Mouse (Mus musculus): ENCODE results near the gene Slc3a2.
A peak's percentile ranks its signal among the peaks of the same experiment; 100 is the strongest.

Slc3a2 gene

DNA sequence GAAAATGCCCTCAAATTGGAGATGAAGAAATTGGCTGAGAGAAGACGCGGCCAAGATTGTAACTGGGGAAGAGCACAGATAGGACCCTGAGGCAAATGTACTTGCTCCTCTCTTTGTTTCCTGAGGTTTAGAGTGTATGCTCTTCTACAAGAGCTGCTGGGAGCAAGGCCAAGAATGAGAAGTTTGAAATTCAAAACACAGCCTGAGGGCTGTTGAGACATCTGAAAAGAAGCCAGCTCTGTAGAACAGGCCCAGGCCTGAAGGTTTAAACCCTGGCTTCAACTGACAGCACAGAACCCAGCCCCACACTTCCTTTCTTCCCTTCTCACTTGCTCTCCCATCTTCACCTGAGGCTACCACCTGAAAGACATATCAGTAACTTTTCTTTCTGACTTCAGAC lies 13.1 kb downstream of the Slc3a2 start:
- no peak for DNase-seq (ENCODE audit: extremely low spot score, low spot score)

DNA sequence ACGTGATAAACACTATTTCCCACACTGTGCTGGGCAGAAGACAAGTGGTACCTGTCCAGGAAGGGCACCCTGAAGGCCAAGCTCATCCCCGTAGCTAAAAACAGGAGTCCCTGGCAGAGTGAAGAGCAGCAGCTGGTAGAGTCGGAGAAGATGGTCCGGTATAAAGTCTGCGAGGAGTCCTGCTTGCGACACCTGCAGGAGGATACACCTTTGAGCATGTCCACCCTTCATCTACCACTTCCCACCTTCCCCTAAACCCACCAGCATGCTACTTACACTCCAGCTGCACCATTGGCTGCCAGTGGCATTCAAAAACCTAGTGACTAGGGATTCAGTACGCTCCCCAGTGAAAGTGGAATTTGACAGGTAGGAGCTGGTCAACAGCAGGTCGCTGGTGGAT lies 14.2 kb downstream of the Slc3a2 start:
- no peak for DNase-seq (ENCODE audit: extremely low spot score, low spot score)

DNA sequence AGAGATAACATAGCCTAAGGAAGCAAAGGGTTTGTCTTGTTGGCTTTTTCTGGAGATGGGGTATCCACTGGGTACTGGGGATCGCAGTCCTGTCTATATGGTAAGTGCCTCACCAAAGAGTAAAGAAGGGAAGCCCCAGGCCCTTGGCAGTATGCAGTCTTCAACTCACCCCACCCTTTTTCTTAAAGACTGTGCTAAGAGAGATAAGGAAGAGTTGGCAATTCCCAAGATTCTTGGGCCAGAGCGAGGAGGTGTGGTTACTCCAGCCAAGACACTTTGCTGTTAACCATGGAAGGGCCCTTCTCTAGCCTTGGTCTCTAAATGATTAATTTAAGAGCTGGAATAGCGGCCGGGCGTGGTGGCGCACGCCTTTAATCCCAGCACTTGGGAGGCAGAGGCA lies 16.2 kb downstream of the Slc3a2 start:
- DNase-seq (ENCODE audit: extremely low spot score, low spot score) = no peak

DNA sequence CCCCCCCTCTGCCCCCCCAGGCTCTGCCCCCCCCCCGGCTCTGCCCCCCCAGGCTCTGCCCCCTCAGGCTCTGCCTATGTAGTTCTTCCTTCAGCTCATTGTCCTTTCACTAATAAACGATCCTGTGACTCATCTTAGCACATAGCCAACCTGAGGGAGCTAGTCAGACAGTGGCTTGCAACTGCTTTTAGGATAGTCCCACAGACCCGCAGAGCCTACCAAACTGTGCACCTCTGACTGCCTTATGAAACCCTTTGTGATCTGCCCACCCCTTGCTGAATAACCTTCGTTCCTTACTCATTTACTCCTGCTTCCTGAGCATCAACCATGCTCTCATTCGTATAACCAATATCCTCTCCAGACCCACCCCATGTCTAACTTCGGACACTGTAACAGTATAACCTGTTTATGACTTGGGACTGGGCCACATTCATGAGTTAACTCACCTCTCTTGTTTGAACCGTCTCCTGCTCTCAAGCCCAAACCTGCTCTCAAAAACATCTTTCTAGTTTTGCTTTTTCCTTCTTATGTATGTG lies 17.0 kb downstream of the Slc3a2 start:
- DNase-seq (ENCODE audit: extremely low spot score, low spot score) = no peak

DNA sequence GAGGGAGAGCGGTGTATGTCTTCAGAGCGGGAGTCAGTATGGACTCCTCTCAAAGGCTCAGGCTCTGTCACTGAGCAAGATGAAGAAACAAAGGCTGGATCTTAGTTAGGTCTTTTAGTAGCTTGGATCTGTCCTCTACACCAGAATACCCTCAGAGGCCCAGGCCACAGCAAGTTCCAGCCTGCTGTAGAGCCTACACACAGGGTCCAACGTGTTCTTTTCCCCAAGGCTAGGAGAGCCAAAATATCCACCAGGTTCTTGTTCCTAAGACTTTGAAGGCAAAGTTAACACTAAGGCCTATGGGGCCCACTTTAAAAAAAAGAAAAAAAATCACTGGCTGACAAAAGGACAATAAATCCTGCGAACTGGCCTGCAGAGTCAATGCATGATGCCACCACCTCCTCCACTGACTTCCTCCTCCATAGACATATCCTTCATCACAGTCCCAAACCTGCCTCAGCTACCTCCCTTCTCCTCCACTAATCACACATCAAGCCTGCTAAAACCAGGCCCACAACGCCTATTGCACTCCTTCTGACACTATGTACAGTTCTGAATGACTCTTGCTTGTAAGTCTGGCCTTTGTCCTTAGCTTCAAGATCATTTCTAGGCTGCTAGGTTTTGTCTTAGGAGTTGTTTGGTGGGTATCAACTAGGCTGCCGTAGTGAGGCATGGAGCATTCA lies 18.0 kb downstream of the Slc3a2 start:
- DNase-seq (ENCODE audit: extremely low spot score, low spot score) = no peak

DNA sequence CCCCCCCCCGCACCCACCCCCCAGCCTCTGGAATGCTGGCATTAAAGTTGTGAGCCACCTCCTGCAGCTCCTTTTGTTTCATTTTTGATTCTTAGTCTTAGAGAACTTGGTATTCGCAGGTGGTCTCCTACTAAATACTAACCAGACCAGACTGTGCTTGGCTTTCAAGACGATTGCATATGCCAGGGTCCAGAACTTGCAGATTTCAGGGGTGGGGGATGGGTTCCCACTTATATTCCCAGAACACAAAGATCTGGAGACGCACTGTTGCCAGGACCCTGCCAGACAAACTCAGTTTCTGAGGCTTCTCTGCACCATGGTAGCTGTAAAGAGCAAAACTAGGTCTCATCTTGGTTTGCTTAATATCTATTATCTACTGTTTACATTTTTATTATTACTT lies 19.6 kb downstream of the Slc3a2 start:
- no peak for DNase-seq (ENCODE audit: extremely low spot score, low spot score)

DNA sequence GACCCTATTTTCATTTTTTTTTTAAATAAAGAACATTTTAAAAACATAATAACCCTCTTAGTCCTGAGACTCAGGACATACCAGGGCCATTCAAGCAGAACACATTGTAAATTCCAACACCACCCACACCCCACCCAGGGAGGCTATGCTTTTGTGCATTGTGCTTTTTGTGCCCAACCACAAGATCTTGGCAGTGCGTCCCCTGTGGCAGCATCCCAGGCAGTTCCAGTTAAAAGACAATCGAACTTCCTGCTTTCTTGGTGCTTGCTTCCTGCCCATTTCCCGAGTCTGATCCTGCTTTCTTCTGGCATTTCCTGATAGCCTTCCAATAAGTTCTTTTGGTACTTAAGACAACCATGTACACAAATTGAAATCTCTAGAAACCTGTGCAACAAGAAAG lies 20.7 kb downstream of the Slc3a2 start:
- DNase-seq (ENCODE audit: extremely low spot score, low spot score) = no peak

DNA sequence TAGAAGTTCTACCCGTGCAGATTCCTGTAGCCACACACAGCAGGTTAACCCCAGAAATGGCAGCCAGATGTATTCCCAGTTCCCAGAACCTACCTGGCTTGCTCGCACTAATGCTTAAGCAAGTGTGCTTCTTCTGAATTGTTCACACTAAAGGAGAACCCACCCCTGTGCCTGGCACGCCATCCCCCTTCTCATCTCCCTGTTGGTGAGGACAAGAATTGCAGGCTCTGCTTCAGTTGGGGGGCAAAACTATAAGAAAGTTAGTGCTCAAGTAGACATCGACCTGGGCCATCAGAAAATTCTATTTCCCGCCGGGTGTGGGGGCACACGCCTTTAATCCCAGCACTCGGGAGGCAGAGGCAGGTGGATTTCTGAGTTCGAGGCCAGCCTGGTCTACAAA lies 23.5 kb downstream of the Slc3a2 start:
- DNase-seq (ENCODE audit: extremely low spot score, low spot score) = no peak

DNA sequence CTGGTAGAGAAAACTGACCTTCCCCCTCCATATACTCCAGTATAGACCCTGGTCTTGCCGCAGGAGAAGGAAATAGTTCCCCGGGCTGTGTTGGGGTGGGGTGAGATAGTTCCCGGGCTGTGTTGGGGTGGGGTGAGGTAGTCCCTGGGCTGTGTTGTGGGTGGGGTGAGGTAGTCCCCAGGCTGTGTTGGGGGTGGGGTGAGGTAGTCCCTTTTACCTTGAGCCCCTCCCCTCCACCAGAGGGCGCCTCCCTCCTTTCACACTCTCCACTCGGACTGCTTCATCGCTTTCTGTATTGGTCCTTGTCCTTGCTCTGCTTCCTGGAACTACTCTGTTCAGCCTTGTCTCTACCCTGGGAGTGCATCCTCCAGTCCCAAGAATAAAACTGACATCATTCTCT lies 27.8 kb downstream of the Slc3a2 start:
- no peak for DNase-seq (ENCODE audit: extremely low spot score, low spot score)

DNA sequence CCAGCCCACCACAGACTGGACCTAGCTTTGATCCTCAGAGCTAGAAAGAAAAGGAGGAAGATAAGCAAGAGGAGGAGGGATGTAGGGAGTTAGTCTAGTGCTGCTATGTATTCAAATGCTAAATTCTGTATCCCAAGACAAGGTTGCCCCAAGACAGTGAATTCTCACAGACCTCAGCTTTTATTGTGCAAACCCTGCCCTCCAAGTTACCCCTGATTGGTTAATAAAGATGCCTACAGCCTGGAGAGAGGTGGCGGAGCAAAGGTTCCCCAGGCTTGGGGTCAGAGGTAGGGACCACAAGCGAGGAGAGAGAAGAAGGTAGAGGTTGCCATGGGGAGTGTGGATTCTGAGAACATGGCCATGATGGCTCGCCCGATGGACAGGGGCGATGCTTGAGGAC lies 30.4 kb downstream of the Slc3a2 start:
- no peak for DNase-seq (ENCODE audit: extremely low spot score, low spot score)

DNA sequence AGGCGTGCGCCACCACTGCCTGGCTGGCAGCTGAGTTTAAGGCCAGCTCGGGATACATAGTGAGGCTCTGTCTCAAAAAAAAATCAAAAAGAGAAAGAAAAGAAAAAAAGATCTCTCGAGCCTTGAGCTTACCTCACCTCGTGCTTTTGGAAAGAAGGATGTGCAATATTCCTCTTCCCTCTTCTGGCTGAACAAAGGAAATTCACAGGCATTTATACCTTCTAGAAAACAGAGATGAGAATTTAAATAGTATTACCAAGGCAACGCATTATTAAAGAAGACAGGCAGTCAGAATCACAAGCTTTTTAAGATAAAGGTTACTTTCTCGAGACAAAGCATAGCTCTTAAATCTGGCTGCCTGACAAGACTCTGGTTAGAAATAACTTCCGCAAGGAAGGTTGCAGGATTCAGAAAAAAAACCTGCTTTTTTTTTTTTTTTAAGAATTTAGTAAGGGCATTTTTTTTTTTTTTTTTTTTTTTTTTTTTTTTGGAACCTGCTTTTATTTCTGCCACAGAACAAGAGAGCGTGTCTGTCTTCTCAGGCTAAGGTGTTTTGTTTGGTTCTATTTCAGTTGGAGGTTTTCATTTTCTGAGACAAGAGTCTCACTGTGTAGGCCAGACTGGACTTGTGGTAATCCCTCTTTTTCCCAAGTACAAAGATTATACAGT lies 31.2 kb downstream of the Slc3a2 start:
- no peak for DNase-seq (ENCODE audit: extremely low spot score, low spot score)

DNA sequence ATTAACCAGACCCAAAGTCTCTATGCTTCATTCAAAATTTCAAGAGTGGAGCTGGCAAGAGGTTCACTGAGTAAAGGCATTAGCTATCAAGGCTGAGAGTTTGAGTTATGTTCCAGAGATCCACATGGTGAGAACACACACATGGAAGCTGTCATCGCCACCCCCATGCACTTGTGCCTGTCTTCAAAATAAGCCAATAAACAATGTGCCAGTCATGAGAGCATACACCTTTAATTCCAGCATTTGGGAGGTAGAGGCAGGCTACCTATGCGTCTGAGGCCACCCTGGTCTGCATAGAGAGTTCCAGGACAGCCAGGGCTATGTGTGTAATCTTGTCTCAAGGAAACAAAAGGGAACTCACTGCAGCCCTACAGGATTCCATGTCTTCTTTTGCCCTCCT lies 39.5 kb downstream of the Slc3a2 start:
- DNase-seq (ENCODE audit: extremely low spot score, low spot score) = no peak

DNA sequence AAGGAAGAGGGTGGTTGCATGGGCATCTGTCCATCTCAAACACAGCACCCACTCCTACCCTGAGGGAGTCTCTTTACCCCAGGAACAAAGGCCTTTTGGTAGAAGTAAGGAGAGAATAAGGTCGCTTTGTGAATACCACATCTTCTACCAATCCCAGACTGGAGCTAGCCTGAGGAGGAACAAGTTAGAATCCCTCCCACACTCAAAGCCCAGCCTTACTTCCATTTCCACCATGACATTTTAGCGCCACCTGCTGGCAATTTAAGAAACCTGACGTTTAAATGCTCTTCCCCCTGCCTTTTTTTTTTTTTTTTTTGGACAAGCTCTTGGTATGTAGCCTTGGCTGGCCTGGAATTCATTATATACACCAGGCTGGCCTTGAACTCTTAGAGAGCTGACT lies 40.2 kb downstream of the Slc3a2 start:
- DNase-seq (ENCODE audit: extremely low spot score, low spot score) = peak; percentile 67

DNA sequence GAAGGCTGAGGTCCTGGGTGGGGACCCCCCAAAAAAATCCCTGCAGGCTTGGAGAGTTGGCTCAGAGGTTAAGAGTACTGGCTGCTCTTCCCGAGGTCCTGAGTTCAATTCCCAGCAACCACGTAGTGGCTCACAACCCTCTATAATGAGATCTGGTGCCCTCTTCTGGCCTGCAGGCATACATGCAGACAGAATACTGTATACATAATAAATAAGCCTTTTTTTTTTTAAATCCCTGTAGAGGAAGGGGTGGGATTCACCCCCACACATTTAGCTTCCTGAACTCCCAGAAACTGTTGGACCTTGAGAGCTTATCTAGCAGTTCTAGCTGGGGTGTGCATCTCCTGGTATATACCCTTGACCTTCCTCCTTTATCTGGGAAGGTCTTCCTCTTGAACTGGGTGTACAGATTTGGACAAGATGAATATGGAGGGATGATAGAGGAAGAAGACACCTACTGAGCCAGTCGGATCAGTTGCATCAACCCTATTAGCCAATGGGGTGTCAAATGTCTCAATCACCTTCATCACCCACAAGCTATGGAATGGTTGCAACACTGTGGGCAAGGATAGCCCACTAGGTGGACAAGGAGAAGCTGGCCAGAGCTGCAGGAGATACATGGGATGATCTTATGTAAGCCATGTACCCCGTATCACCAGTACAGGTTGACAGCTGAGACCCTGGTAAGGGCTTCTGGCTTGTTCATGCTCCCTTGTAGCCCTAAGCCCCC lies 41.4 kb downstream of the Slc3a2 start:
- no peak for DNase-seq (ENCODE audit: extremely low spot score, low spot score)

DNA sequence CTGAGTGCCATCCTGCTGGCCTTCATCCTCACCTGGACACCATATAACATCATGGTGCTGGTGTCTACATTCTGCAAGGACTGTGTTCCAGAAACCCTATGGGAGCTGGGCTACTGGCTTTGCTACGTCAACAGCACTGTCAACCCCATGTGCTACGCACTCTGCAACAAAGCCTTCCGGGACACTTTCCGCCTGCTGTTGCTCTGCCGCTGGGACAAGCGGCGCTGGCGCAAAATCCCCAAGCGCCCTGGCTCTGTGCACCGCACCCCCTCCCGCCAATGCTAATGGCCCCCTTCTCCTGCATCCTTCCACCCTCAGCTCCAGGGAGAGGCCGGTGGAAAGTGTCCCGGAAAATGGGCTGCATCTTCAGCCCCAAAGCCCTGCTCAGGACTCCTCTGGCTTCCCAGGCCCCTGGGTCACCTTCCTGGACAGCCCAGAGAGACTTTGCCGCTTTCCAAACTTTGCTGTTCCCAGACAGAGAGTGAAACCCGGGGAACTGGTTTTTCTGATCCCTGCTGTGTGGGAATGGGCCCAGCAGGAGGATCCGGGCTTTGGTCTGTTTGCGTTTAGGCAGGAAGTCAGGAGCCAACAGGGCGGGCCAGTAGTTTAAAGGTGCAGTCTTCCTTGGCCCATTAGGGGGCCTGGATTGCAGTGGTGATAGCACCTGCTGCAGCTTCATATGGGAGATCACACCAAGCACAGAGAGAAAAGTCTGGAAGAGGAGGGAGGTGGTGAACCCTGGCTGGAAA lies 44.0 kb downstream of the Slc3a2 start:
- no peak for DNase-seq (ENCODE audit: extremely low spot score, low spot score)

DNA sequence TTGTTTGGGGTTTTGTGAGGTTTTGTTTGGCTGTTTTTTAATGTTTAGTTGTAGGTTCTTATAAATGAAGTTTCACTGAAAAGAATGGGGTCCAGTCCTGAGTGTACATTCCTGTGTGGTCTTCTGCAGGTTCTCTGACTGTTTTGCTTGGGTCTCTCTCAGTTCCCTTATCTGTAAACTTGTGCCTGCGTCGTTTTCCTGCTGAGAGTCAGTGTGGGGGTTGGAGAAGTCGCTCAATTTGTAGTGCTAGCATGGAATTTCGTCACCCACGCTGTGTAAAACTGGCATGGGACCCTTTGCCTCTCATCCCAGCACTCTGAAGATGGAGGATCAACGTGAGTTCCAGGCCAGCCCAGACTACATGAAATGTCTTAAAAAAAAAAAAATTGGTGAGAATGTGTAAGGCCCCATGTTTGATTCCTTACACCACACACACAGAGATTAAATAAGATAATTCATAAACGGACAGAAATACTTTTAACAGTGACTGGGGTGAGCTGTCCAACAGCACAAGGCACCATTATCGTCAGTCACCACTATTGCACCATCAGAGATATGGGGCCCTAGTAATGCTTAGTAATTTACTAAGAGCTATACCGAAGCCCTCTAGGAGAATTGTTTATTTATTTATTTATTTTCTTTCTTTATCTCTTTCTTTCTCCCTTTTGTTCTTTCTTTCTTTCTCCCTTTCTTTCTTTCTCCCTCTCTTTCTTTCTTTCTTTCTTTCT lies 49.7 kb downstream of the Slc3a2 start:
- no peak for DNase-seq (ENCODE audit: extremely low spot score, low spot score)

DNA sequence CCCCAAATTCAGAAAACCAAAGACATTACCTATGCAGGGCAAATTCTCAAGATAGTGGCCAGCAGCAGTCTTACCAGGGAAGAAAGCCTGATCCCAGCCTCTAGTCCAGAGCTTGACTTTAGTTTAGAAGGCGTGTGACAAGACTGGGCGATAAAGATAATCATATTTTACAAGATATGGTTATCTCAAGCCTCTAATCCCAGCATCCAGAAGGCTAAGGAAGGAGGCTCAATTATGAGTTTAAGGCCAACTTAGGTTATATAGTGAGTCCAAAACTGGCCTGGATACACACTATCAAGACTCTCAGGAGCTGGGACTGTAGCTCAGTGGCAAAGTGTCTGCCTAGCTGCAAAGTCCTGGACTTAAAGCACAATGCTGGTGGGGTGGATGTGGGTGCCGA lies 50.3 kb downstream of the Slc3a2 start:
- DNase-seq (ENCODE audit: extremely low spot score, low spot score) = no peak

DNA sequence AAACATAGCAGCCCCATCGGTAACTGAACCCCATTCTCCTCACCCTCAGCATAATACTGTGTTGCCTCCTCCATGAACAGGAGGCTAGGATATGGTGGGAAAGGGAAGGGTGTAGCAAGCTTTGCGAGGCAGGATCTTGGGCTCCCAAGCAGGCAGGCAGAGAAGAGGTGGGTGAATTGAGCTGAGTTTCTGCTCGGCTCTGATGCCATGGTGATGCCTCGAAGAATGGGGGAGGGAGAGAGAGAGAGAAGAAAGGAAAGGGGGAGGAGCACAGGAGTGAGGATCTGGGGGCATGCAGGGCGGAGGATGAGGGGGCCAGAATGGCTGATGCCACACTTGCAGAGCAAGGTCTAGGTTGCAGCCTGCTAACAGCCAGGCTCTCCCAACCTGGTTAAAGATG lies 57.4 kb downstream of the Slc3a2 start:
- DNase-seq (ENCODE audit: extremely low spot score, low spot score) = no peak

DNA sequence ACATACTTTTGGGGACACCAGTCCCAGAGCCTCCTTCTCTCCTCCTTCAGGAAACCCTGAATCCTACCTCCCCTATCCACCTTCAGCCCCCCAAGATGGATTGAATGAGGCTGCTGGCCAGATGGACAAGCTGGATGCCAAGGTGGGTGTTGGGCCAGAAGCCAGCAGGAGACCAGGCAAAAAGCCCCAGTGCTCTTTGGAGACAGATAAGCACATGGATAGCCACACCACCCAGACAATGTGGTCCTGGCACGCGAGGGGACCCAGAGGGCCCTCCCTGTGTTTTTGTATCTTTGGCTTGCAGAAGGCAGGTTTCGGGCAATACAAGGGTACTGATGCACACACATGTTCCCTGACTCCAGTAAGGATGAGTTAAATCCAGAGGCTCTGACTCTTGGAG lies 58.3 kb downstream of the Slc3a2 start:
- DNase-seq (ENCODE audit: extremely low spot score, low spot score) = no peak

DNA sequence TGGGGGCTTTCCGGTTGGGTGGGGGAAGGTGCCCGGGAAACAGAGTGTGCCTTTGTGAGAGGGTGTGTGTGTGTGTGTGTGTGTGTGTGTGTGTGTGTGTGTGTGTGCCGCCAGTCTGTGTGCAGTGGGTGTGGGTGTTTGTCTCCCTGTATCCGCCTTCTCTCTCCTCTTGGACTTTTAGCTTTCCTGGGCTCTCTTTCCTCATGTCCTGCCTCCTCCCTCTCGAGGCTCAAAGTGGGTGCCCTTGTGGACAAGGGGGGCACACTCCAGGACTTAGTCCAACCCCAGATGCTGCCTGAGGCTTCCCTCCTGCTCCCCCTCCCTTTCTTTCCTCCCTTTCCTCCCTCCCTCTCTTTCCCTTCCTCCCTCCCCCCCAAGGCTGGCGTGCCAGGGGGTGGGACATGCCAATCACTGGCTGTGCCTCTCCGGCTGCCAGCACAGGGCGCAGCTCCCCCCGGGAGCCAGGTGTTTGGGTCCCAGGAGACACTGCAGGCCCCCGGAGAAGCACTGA lies 59.2 kb downstream of the Slc3a2 start:
- DNase-seq (ENCODE audit: extremely low spot score, low spot score) = no peak

DNA sequence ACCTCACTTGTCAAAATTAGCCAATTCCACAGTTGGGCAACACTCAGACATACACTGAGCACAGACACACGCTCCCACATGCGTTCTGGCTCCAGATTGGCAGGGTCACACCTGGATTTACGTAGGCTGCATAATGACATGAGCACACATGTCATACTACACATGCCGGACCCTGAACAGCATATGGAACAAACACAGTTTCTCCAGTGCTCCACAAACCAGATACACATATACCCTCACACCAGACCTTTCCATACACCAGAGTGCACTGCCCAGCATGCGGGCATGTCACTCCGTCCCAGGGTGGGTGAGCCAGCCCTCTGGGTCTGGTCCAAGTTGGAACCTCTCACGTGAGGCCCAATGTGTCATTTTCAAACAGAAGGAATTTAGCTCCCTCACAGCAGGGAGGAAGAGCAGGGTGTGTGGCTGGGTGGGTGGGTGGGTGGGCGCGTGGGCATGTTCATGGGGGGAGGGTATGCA lies 59.8 kb downstream of the Slc3a2 start, which contains the start of gene Chrm1:
Gene Chrm1 (plus strand): TSS at position 430 of the 480 bp plus-strand sequence.
- no peak for DNase-seq (ENCODE audit: extremely low spot score, low spot score)

Data from neural tube, embryonic 10.5 days (tissue).